Mouse (Mus musculus) CH12.LX (cell line): ENCODE results near the gene Zfp212. TPM values are rescaled to one million over a fixed set of nuclear protein-coding genes. Genes with fewer than 3 reads are reported as not detected.

Source experiments
- DNase-seq: peaks from one replicate; pipeline ENCODE4 v3.0.0-alpha.2; 2013; ENCODE audit errors: extremely low read depth
- H3K27ac ChIP-seq: 2 replicates; pipeline ENCODE4 v1.5.1; 2012; ENCODE audit warnings: low read depth, mild to moderate bottlenecking, control low read depth, moderate library complexity; ENCODE audit not compliant: insufficient read depth
- H3K27me3 ChIP-seq: replicated peaks from 2 replicates; pipeline ENCODE3; 2012; ENCODE audit warnings: inconsistent platforms
- H3K36me3 ChIP-seq, 2 experiments: replicated peaks in 1 of 2; 2 replicates each; pipeline versions ENCODE3 to v1.6.1; 2012; ENCODE audit warnings: inconsistent platforms in 1 of 2, low read length in 1 of 2, mild to moderate bottlenecking in 1 of 2, mixed read lengths in 1 of 2, moderate library complexity in 1 of 2; ENCODE audit not compliant: control insufficient read depth in 1 of 2, insufficient read depth in 1 of 2
- H3K4me1 ChIP-seq, 2 experiments: 2 replicates each; pipeline ENCODE4 v1.6.1; 2012; ENCODE audit warnings: inconsistent platforms in 1 of 2, moderate library complexity in 1 of 2; ENCODE audit not compliant: insufficient read depth in 2 of 2, control insufficient read depth in 1 of 2
- H3K4me2 ChIP-seq: 2 replicates; pipeline ENCODE4 v1.6.1; 2012; ENCODE audit warnings: low read depth, mild to moderate bottlenecking, control low read depth; ENCODE audit not compliant: poor library complexity, insufficient read depth, severe bottlenecking
- H3K4me3 ChIP-seq, 3 experiments: fragments of 150-350 bp in 1 of 3; sonication (generic) in 1 of 3; replicated peaks in 1 of 3; 2 replicates each; pipeline versions ENCODE3 to v1.5.1; 2011 to 2012; ENCODE audit warnings: low read depth in 2 of 3, low read length in 2 of 3, mild to moderate bottlenecking in 2 of 3, moderate library complexity in 2 of 3, control low read depth in 1 of 3, improper control_type of control experiment in 1 of 3, inconsistent platforms in 1 of 3, mixed read lengths in 1 of 3; ENCODE audit not compliant: poor library complexity in 1 of 3
- H3K79me2 ChIP-seq: replicated peaks from 2 replicates; pipeline ENCODE4 v1.6.1; 2012; ENCODE audit warnings: mild to moderate bottlenecking, moderate library complexity; ENCODE audit not compliant: control insufficient read depth, poor library complexity, insufficient read depth, severe bottlenecking; ENCODE audit errors: extremely low read depth
- H3K9ac ChIP-seq: 2 replicates; pipeline ENCODE4 v1.6.1; 2012; ENCODE audit warnings: low read depth, mild to moderate bottlenecking, control low read depth, moderate library complexity; ENCODE audit not compliant: insufficient read depth
- H3K9me3 ChIP-seq: replicated peaks from 2 replicates; pipeline ENCODE3; 2012; ENCODE audit warnings: low read length, inconsistent platforms, mixed read lengths
- BHLHE40 ChIP-seq: IDR thresholded peaks from 2 replicates; pipeline ENCODE4 v1.6.1; 2011; ENCODE audit warnings: mild to moderate bottlenecking, low read depth, low read length, improper control_type of control experiment
- CTCF ChIP-seq, 2 experiments: IDR thresholded peaks in 1 of 2; conservative IDR thresholded peaks in 1 of 2; 2 replicates each; pipeline ENCODE4 v1.5.1; 2011 to 2012; ENCODE audit warnings: low read depth in 2 of 2, low read length in 2 of 2, improper control_type of control experiment in 1 of 2, inconsistent platforms in 1 of 2, mild to moderate bottlenecking in 1 of 2, moderate library complexity in 1 of 2
- ELF1 ChIP-seq: IDR thresholded peaks from 2 replicates; pipeline ENCODE4 v1.6.1; 2014; ENCODE audit warnings: low read depth, mild to moderate bottlenecking, inconsistent platforms, low read length, improper control_type of control experiment
- EP300 ChIP-seq: IDR thresholded peaks from 2 replicates; pipeline ENCODE4 v1.6.1; 2011; ENCODE audit warnings: low read length, improper control_type of control experiment
- ETS1 ChIP-seq: conservative IDR thresholded peaks from 2 replicates; pipeline ENCODE4 v1.6.1; 2012; ENCODE audit warnings: low read depth, mild to moderate bottlenecking, inconsistent platforms, low read length, improper control_type of control experiment, moderate library complexity
- IRF4 ChIP-seq: IDR thresholded peaks from 2 replicates; pipeline ENCODE4 v1.6.1; 2014; ENCODE audit warnings: low read depth, mild to moderate bottlenecking, inconsistent platforms, low read length, improper control_type of control experiment
- JUN ChIP-seq: IDR thresholded peaks from 2 replicates; pipeline ENCODE4 v1.6.1; 2011; ENCODE audit warnings: low read depth, mild to moderate bottlenecking, low read length, improper control_type of control experiment, moderate library complexity; ENCODE audit not compliant: insufficient read depth
- MAFK ChIP-seq: IDR thresholded peaks from 2 replicates; pipeline ENCODE4 v1.6.1; 2011; ENCODE audit warnings: low read length, improper control_type of control experiment; ENCODE audit not compliant: insufficient replicate concordance
- MAX ChIP-seq: IDR thresholded peaks from 2 replicates; pipeline ENCODE4 v1.6.1; 2011; ENCODE audit warnings: low read length, improper control_type of control experiment
- MEF2A ChIP-seq: IDR thresholded peaks from 2 replicates; pipeline ENCODE4 v1.6.1; 2014; ENCODE audit warnings: low read depth, mild to moderate bottlenecking, inconsistent platforms, low read length, improper control_type of control experiment, borderline replicate concordance
- NELFE ChIP-seq: IDR thresholded peaks from 2 replicates; pipeline ENCODE4 v1.6.1; 2011; ENCODE audit warnings: low read depth, low read length, improper control_type of control experiment
- PAX5 ChIP-seq: IDR thresholded peaks from 2 replicates; pipeline ENCODE4 v1.6.1; 2012; ENCODE audit warnings: low read length, inconsistent platforms, mixed read lengths
- RCOR1 ChIP-seq: conservative IDR thresholded peaks from 2 replicates; pipeline ENCODE4 v1.6.1; 2012; ENCODE audit warnings: low read depth, mild to moderate bottlenecking, inconsistent platforms, low read length, improper control_type of control experiment
- SIN3A ChIP-seq: IDR thresholded peaks from 2 replicates; pipeline ENCODE4 v1.6.1; 2012; ENCODE audit warnings: low read length, improper control_type of control experiment, inconsistent platforms
- TCF12 ChIP-seq: IDR thresholded peaks from 2 replicates; pipeline ENCODE4 v1.6.1; 2014; ENCODE audit warnings: low read depth, mild to moderate bottlenecking, inconsistent platforms, low read length, improper control_type of control experiment
- UBTF ChIP-seq: IDR thresholded peaks from 2 replicates; pipeline ENCODE4 v1.6.1; 2012; ENCODE audit warnings: low read depth, mild to moderate bottlenecking, inconsistent platforms, low read length, improper control_type of control experiment, moderate library complexity
- USF1 ChIP-seq: IDR thresholded peaks from 2 replicates; pipeline ENCODE4 v1.6.1; 2014; ENCODE audit warnings: low read depth, mild to moderate bottlenecking, inconsistent platforms, low read length, improper control_type of control experiment
- ZC3H11A ChIP-seq: IDR thresholded peaks from 2 replicates; pipeline ENCODE4 v1.6.1; 2012; ENCODE audit warnings: low read depth, mild to moderate bottlenecking, inconsistent platforms, low read length, improper control_type of control experiment
- ZMIZ1 ChIP-seq: IDR thresholded peaks from 2 replicates; pipeline ENCODE4 v1.6.1; 2012; ENCODE audit warnings: low read depth, mild to moderate bottlenecking, inconsistent platforms, low read length, improper control_type of control experiment
- ZNF384 ChIP-seq: IDR thresholded peaks from 2 replicates; pipeline ENCODE4 v1.6.1; 2012; ENCODE audit warnings: low read depth, low read length, improper control_type of control experiment, inconsistent platforms
- dilution Hi-C: fragments of 300-500 bp; cut with MboI; formaldehyde crosslinking; loops from 2 replicates; pipeline ENCODE4 v1.14.3; 2020; ENCODE audit warnings: low sequenced_read_pairs; ENCODE audit not compliant: extremely low pct_unique_long_range_greater_than_20kb, extremely low pct_ligation_motif_present
- in situ Hi-C: fragments of 300-500 bp; cut with MboI; formaldehyde crosslinking; loops from 3 replicates; pipeline ENCODE4 v1.14.3; 2019; ENCODE audit warnings: low sequenced_read_pairs, low pct_ligation_motif_present, low pct_unique_long_range_greater_than_20kb, mixed read lengths
- polyA plus RNA-seq: library from polyadenylated mRNA; unstranded; fragments of >175 nt; gene quantifications from 2 replicates; pipeline ENCODE4 v1.2.1, GENCODE M21; 2012; ENCODE audit warnings: low read depth; ENCODE audit not compliant: insufficient read length
- total RNA-seq, 2 experiments: library from RNA; depleted of rRNA; stranded (reverse); fragments of 300-350 nt in 1 of 2; fragments of >200 nt in 1 of 2; gene quantifications; 2 replicates each; pipeline ENCODE4 v1.2.3; 2012 to 2014

Zfp212 gene
- total and polyA plus RNA-seq, 3 experiments: 5.1 to 12.1 (median 6.3) TPM

DNA sequence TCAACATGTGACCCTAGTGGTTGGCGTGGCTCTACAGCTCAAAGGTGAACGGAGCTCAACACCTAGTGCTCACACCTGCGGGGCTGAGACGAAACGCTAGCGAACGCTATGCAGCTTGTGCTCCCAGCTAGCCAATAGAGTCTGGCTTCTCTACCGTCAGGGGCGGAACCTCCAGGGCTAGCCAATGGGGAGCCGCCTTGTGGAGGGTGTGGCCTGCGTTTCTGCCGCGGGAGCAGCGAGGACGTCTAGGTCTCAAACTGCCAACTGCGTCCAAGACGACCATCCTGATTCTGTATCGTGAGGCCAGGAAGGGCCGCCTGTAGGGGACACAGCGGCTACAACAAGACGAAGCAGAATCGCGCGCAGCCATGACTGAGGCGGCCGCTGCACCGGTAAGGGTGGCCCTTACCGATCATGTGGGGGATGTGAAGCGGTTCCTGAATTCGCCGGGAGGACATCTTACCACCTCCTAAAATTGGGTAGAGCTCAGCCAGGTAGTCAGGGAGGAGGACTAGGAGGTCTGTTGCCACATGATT is 33.0 kb downstream of the Zfp212 start, which contains the start of gene Zfp956 (continued):
- no peak for TF ChIP-seq MEF2A
- no peak; the same call in none of the 2 replicates for TF ChIP-seq ZMIZ1
- no peak for TF ChIP-seq BHLHE40
- TF ChIP-seq TCF12: peak; percentile 47
- TF ChIP-seq ZNF384: no peak
- TF ChIP-seq ETS1: no peak
- peak; percentile 29; the same call in 1 of the 2 replicates for TF ChIP-seq USF1
- no peak for TF ChIP-seq JUN
- TF ChIP-seq EP300: no peak
- TF ChIP-seq UBTF: no peak

DNA sequence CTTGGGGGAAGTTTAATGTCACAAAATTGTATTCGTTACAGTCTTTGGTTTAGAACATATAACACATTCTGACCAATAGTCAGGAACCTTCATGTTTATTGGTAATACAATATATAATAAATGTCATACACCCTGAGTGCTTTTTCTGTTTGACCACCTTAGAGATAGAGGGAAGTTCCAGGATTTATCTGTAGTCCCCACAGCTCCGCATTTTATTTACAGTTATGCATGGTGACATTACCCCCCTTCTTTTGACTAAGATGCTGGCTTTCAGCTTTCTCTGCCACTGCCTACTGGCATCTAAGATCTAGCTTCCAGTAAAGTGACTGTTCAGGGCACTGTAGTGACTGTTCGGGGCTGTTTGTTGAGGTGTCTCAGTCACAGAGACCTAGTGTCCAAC is 34.1 kb downstream of the Zfp212 start:
- dilution Hi-C loops: no loop called here
- H3K9ac ChIP-seq: peak overlapping the region; percentile 99; the same call in 1 of the 2 replicates

DNA sequence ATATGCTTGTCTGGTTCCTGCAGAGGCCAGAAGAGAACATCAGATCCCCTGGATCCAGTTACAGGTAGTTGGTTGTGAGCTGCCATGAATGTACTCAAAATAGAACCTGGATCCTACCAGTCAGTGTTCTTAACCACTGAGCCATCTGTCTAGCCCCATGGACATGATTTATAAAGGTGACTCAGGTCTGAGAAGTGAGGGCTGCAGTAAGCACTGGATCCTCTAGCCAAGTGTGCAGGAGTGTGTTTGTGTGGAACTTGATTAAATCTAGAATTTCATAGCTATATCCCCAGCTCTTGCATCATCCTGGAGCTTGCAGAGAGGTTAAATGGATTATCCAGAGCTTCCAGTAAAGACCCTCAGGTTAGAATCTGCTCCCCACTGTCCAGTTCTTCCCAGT is 37.5 kb downstream of the Zfp212 start:
- H3K36me3 ChIP-seq: peaks cover 32 to 62% of the 10 kb centered on the region in 2 experiments
- in situ Hi-C loops: no loop called here
- H3K27me3 ChIP-seq: no peaks in the 10 kb centered on the region
- dilution Hi-C loops: no loop called here
- H3K9me3 ChIP-seq: no peaks in the 10 kb centered on the region
- peaks cover 8 to 55% of the 10 kb centered on the region in 2 experiments; a peak in 3 of 4 replicates for H3K4me1 ChIP-seq
- no peak for DNase-seq
- H3K4me2 ChIP-seq: no peak overlapping the region
- H3K9ac ChIP-seq: no peak overlapping the region
- TF ChIP-seq MAX (no peak), ETS1 (no peak), SIN3A (no peak), MAFK (no peak), ELF1 (no peak), CTCF (conservative IDR thresholded peaks at IDR 0.05 in 1 of 2, IDR thresholded peaks at IDR 0.05 in 1 of 2; ENCODE audit: low read depth in 2 of 2, low read length in 2 of 2) (no peak), ZMIZ1 (no peak), JUN (no peak), IRF4 (no peak), EP300 (no peak), RCOR1 (no peak), TCF12 (no peak), NELFE (no peak)
- no peaks in the 10 kb centered on the region; the same call in 1 of the 2 replicates for H3K79me2 ChIP-seq
- H3K27ac ChIP-seq: no peak overlapping the region
- no peak overlapping the region for H3K4me3 ChIP-seq

More for the DNA sequence above, 34.1 kb downstream of the Zfp212 start:
- Histone ChIP-seq H3K79me2 (no peaks in the 10 kb centered on the region; the same call in 1 of the 2 replicates), H3K36me3 (peaks cover 34 to 64% of the 10 kb centered on the region in 2 experiments), H3K9me3 (no peaks in the 10 kb centered on the region), H3K4me2 (no peak overlapping the region; the same call in 1 of the 2 replicates), H3K4me3 (peak overlapping the region in 2 of 3 experiments; percentile 72 to 89), H3K27ac (no peak overlapping the region), H3K4me1 (peaks cover 8 to 40% of the 10 kb centered on the region in 2 experiments; a peak in 3 of 4 replicates), H3K27me3 (no peaks in the 10 kb centered on the region)
- in situ Hi-C loops: no loop called here
- no peak for TF ChIP-seq ZC3H11A
- TF ChIP-seq TCF12: no peak
- no peak for TF ChIP-seq PAX5
- DNase-seq: no peak
